Mouse (Mus musculus) heart, adult 2 months (tissue): ENCODE data around the gene Acox1. TPM values are rescaled to one million over a fixed set of nuclear protein-coding genes. Genes with fewer than 3 reads are reported as not detected.

Experiments
- DNase-seq, 2 experiments: peaks; one replicate each; pipeline ENCODE4 v3.0.0; 2021
- H3K27ac ChIP-seq: fragments of 200-600 bp; 2 replicates; pipeline ENCODE4 v1.8.1; 2022
- H3K27me3 ChIP-seq: fragments of 200-500 bp; 2 replicates; pipeline ENCODE4 v1.6.1; 2012; ENCODE audit warnings: mild to moderate bottlenecking, low read length, inconsistent platforms, mixed read lengths; ENCODE audit not compliant: control insufficient read depth, insufficient read depth
- H3K36me3 ChIP-seq: fragments of 200-500 bp; 2 replicates; pipeline ENCODE4 v1.6.1; 2012; ENCODE audit warnings: low read length, inconsistent platforms; ENCODE audit not compliant: control insufficient read depth, insufficient read depth
- H3K4me1 ChIP-seq: fragments of 200-500 bp; 2 replicates; pipeline ENCODE4 v1.6.1; 2011; ENCODE audit warnings: low read length; ENCODE audit not compliant: control insufficient read depth, insufficient read depth
- H3K4me3 ChIP-seq: fragments of 200-600 bp; 2 replicates; pipeline ENCODE4 v1.8.1; 2022
- H3K79me2 ChIP-seq: fragments of 200-500 bp; replicated peaks from 2 replicates; pipeline ENCODE4 v1.6.1; 2012; ENCODE audit warnings: mild to moderate bottlenecking, inconsistent platforms, low read length, moderate library complexity, mixed read lengths; ENCODE audit not compliant: control insufficient read depth, insufficient read depth
- H3K9ac ChIP-seq: fragments of 200-500 bp; 2 replicates; pipeline ENCODE4 v1.6.1; 2012; ENCODE audit warnings: low read depth, mild to moderate bottlenecking, control low read depth, inconsistent platforms, low read length, mixed read lengths
- CTCF ChIP-seq: fragments of 200-600 bp; IDR thresholded peaks from 2 replicates; pipeline ENCODE4 v1.8.1; 2022; ENCODE audit warnings: antibody characterized with exemption, mild to moderate bottlenecking, moderate library complexity
- EP300 ChIP-seq: fragments of 200-500 bp; IDR thresholded peaks from 2 replicates; pipeline ENCODE4 v1.6.1; 2011; ENCODE audit warnings: low read depth, low read length, control low read depth; ENCODE audit not compliant: insufficient read depth
- POLR2A ChIP-seq: fragments of 200-500 bp; IDR thresholded peaks from 2 replicates; pipeline ENCODE4 v1.6.1; 2011; ENCODE audit warnings: mild to moderate bottlenecking, low read depth, low read length, control low read depth; ENCODE audit not compliant: insufficient read depth
- WGBS: fragments of 180-500 bp; shearing (Covaris S2); methylation state at CpG from one replicate; pipeline ENCODE4 v1.1.7; 2018; 5-methylcytosine and 5-hydroxymethylcytosine counted together
- intact Hi-C: fragments of 180-260 bp; cut with DNase I; formaldehyde crosslinking; loops from one replicate; pipeline ENCODE4 v1.15.1; 2025
- long read RNA-seq: library from polyadenylated mRNA; stranded (forward); transcript quantifications from one replicate; pipeline ENCODE4 v2.0.0, GENCODE M21; 2021
- polyA plus RNA-seq: library from polyadenylated mRNA; depleted of rRNA; stranded (reverse); fragments of >200 nt; gene quantifications from 2 replicates; pipeline ENCODE4 v1.2.3, GENCODE M21; 2012; rRNA removed
- total RNA-seq, 2 experiments: library from RNA; stranded (reverse); gene quantifications; 2 replicates each; pipeline ENCODE4 v1.2.3; 2021

Acox1 gene
- 100 to 1,000 TPM; 159 to 195 TPM for total RNA-seq
- polyA plus RNA-seq, result 134 and 205 TPM in 2 replicates
- long read RNA-seq, transcript Acox1-201 (14 exons, 3,987 nt), result major isoform, 129 of 159 reads
- long read RNA-seq, transcript Acox1-202 (14 exons, 3,743 nt), result minor isoform, 8 of 159 reads
- long read RNA-seq, partial matches to known transcripts, result 10 of 159 reads
- long read RNA-seq, other reads (novel, unspliced or antisense), result 12 of 159 reads

GRCm38 (mm10) chr11:116198639-116199531 is at the start of gene Acox1, which contains the start of gene Ten1:
Gene Acox1 (minus strand): TSS chr11:116199045.
Gene Ten1 (plus strand): TSS chr11:116198855.
- H3K27ac ChIP-seq, result peak within 1 kb of the TSS; percentile 98
- peaks cover 33% of the 10 kb centered on the region for H3K36me3 ChIP-seq
- intact Hi-C loops, result loop anchor here (2.0 kb wide), 1 partner anchor 60 kb away; the partner anchor contains the start of gene Mrpl38
- H3K4me3 ChIP-seq, result peak within 1 kb of the TSS; percentile 56
- WGBS, result under 1% methylated on average over 61 of the region's 62 CpGs
- peak within 1 kb of the TSS; percentile 89 for H3K9ac ChIP-seq
- H3K4me1 ChIP-seq, result peaks cover 7% of the 10 kb centered on the region
- H3K79me2 ChIP-seq, result peaks cover 3% of the 10 kb centered on the region
- H3K27me3 ChIP-seq, result no peaks in the 10 kb centered on the region
- DNase-seq, result peak; percentile 99
- TF ChIP-seq POLR2A (peak; percentile 95), CTCF (no peak), EP300 (peak; percentile 77)

GRCm38 (mm10) chr11:116247502-116248222 is 48.8 kb upstream of the Acox1 start:
- WGBS, result 86% methylated on average over 14 of the region's 14 CpGs
- Histone ChIP-seq H3K36me3 (no peaks in the 10 kb centered on the region), H3K27ac (no peak overlapping the region), H3K27me3 (no peaks in the 10 kb centered on the region), H3K9ac (no peak overlapping the region), H3K4me1 (no peaks in the 10 kb centered on the region), H3K4me3 (no peak overlapping the region), H3K79me2 (no peaks in the 10 kb centered on the region)
- DNase-seq, result no peak
- TF ChIP-seq EP300 (no peak), CTCF (no peak), POLR2A (no peak)
- intact Hi-C loops, result no loop called here

- intact Hi-C loops, result no loop called here
- TF ChIP-seq POLR2A (no peak), CTCF (no peak), EP300 (no peak)
- no peak for DNase-seq
- WGBS, result 86% methylated on average over 6 of the region's 6 CpGs
- no peaks in the 10 kb centered on the region for H3K4me1 ChIP-seq
- H3K36me3 ChIP-seq, result no peaks in the 10 kb centered on the region
- no peaks in the 10 kb centered on the region for H3K27me3 ChIP-seq
- H3K9ac ChIP-seq, result no peak overlapping the region
- no peaks in the 10 kb centered on the region for H3K79me2 ChIP-seq
- no peak overlapping the region for H3K4me3 ChIP-seq
- no peak overlapping the region for H3K27ac ChIP-seq
These were observed 46.8 kb upstream of the Acox1 start for GRCm38 (mm10) chr11:116245616-116246015.

GRCm38 (mm10) chr11:116244580-116244979 is 45.7 kb upstream of the Acox1 start:
- H3K36me3 ChIP-seq, result no peaks in the 10 kb centered on the region
- H3K4me1 ChIP-seq, result no peaks in the 10 kb centered on the region
- no peaks in the 10 kb centered on the region for H3K79me2 ChIP-seq
- DNase-seq, result no peak
- no peak overlapping the region for H3K27ac ChIP-seq
- H3K9ac ChIP-seq, result no peak overlapping the region
- intact Hi-C loops, result no loop called here
- H3K27me3 ChIP-seq, result no peaks in the 10 kb centered on the region
- TF ChIP-seq POLR2A (no peak), EP300 (no peak), CTCF (no peak)
- H3K4me3 ChIP-seq, result no peak overlapping the region
- WGBS, result 82% methylated on average over 8 of the region's 8 CpGs

- no peak overlapping the region for H3K9ac ChIP-seq
- peaks cover 4% of the 10 kb centered on the region for H3K27me3 ChIP-seq
- 64% methylated on average over 12 of the region's 12 CpGs for whole genome bisulfite sequencing
- no peak overlapping the region for H3K27ac ChIP-seq
- H3K4me3 ChIP-seq, result no peak overlapping the region
- no peaks in the 10 kb centered on the region for H3K79me2 ChIP-seq
- DNase-seq, result no peak
- no peak for TF ChIP-seq CTCF
- no peak for TF ChIP-seq EP300
- TF ChIP-seq POLR2A, result no peak
- no peaks in the 10 kb centered on the region for H3K4me1 ChIP-seq
- no peaks in the 10 kb centered on the region for H3K36me3 ChIP-seq
- intact Hi-C loops, result no loop called here
These were observed 42.9 kb upstream of the Acox1 start for GRCm38 (mm10) chr11:116241744-116242235.
